Mouse (Mus musculus) erythroblast, embryonic 14.5 days (primary cell): ENCODE measurements around the gene D11Wsu47e. TPM values are rescaled to one million over a fixed set of nuclear protein-coding genes. Genes with fewer than 3 reads are reported as not detected.

Experiments
- H3K27me3 ChIP-seq: 2 replicates; pipeline ENCODE4 v1.6.1; 2012; ENCODE audit warnings: inconsistent platforms; ENCODE audit not compliant: control insufficient read depth
- H3K36me3 ChIP-seq: 2 replicates; pipeline ENCODE4 v1.6.1; 2012; ENCODE audit warnings: mild to moderate bottlenecking, inconsistent platforms; ENCODE audit not compliant: control insufficient read depth
- H3K4me1 ChIP-seq: 2 replicates; pipeline ENCODE4 v1.6.1; 2012; ENCODE audit warnings: inconsistent platforms; ENCODE audit not compliant: control insufficient read depth
- H3K4me3 ChIP-seq: replicated peaks from 2 replicates; pipeline ENCODE3; 2012; ENCODE audit warnings: moderate library complexity, mild to moderate bottlenecking, inconsistent platforms
- H3K9me3 ChIP-seq: 2 replicates; pipeline ENCODE4 v1.6.1; 2012; ENCODE audit warnings: low read length, inconsistent platforms, mixed read lengths; ENCODE audit not compliant: control insufficient read depth
- GATA1 ChIP-seq: IDR thresholded peaks from 2 replicates; pipeline ENCODE4 v1.6.1; 2012; ENCODE audit warnings: low read length, inconsistent platforms, mixed read lengths
- TAL1 ChIP-seq: IDR thresholded peaks from 3 replicates; pipeline ENCODE4 v1.6.1; 2012; ENCODE audit warnings: low read length, inconsistent platforms, mixed read lengths
- polyA plus RNA-seq: library from polyadenylated mRNA; stranded (reverse); fragments of >175 nt; gene quantifications from 2 replicates; pipeline ENCODE4 v1.2.3, GENCODE M21; 2012

Gene D11Wsu47e
- 0.38 and 0.43 TPM in 2 replicates for polyA plus RNA-seq

- no peaks in the 10 kb centered on the region for H3K9me3 ChIP-seq
- peaks cover 48% of the 10 kb centered on the region for H3K36me3 ChIP-seq
- H3K4me3 ChIP-seq: peak within 1 kb of the TSS; percentile 100
- no peaks in the 10 kb centered on the region for H3K27me3 ChIP-seq
- peaks cover 58% of the 10 kb centered on the region for H3K4me1 ChIP-seq
- no peak for TF ChIP-seq GATA1
- TF ChIP-seq TAL1: no peak
Measured at GRCm38 (mm10) chr11:113683957-113684706, at the start of gene D11Wsu47e, which contains the start of gene Fam104a. D11Wsu47e (plus strand) TSS chr11:113684412. Fam104a (minus strand) TSS chr11:113684155.

DNA sequence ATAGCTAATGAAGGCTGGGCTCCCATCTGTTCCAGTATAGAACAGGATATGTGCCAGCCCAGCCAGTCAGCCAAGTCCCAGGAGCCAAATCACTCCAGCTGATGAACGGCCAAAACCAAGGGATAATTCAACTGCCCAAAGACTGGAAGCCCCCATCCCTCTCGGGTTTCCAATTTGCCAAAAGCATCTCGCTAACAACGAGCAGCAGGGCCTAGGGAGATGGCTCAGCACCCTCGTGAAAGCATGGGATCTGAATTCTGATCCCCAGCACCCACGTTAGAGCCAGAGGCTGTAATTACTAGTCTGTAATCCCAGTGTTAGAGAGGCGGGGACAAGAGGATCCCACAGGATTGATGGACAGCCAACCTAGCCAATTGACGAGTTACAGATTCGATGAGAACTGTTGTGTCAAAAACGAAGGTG lies 49.5 kb upstream of the D11Wsu47e start:
- TF ChIP-seq GATA1 (no peak), TAL1 (no peak)

GRCm38 (mm10) chr11:113638680-113639079 lies 45.5 kb upstream of the D11Wsu47e start:
- Histone ChIP-seq H3K4me1 (no peaks in the 10 kb centered on the region), H3K27me3 (no peaks in the 10 kb centered on the region), H3K36me3 (no peaks in the 10 kb centered on the region), H3K4me3 (no peak overlapping the region), H3K9me3 (peaks cover 9% of the 10 kb centered on the region; the same call in 1 of the 2 replicates)
- TF ChIP-seq GATA1 (no peak), TAL1 (no peak)

More for the DNA sequence above, 49.5 kb upstream of the D11Wsu47e start:
- Histone ChIP-seq H3K4me1 (no peaks in the 10 kb centered on the region), H3K9me3 (peaks cover 6% of the 10 kb centered on the region; the same call in 1 of the 2 replicates), H3K36me3 (no peaks in the 10 kb centered on the region), H3K27me3 (no peaks in the 10 kb centered on the region; the same call in 1 of the 2 replicates), H3K4me3 (no peak overlapping the region)

GRCm38 (mm10) chr11:113645181-113645580 lies 39.0 kb upstream of the D11Wsu47e start:
- Histone ChIP-seq H3K4me3 (no peak overlapping the region), H3K9me3 (0 out of 2 replicates have a peak, but pooled peaks cover under 1% of the 10 kb centered on the region), H3K27me3 (peaks cover 3% of the 10 kb centered on the region), H3K4me1 (peaks cover 20% of the 10 kb centered on the region), H3K36me3 (no peaks in the 10 kb centered on the region)
- TF ChIP-seq TAL1: no peak
- TF ChIP-seq GATA1: no peak

- H3K27me3 ChIP-seq: peaks cover 3% of the 10 kb centered on the region
- H3K9me3 ChIP-seq: no peaks in the 10 kb centered on the region
- TF ChIP-seq TAL1 (no peak), GATA1 (no peak)
- H3K4me3 ChIP-seq: peak overlapping the region; percentile 91
- H3K36me3 ChIP-seq: peaks cover 23% of the 10 kb centered on the region
- H3K4me1 ChIP-seq: peaks cover 44% of the 10 kb centered on the region
Measured at GRCm38 (mm10) chr11:113648152-113648551, 36.1 kb upstream of the D11Wsu47e start.

- no peak for TF ChIP-seq TAL1
- TF ChIP-seq GATA1: no peak
- Histone ChIP-seq H3K36me3 (peaks cover 30% of the 10 kb centered on the region), H3K27me3 (peaks cover 3% of the 10 kb centered on the region), H3K4me1 (peaks cover 44% of the 10 kb centered on the region), H3K4me3 (peak within 1 kb of the TSS; percentile 91), H3K9me3 (no peaks in the 10 kb centered on the region)
Measured at GRCm38 (mm10) chr11:113648690-113649352, 35.4 kb upstream of the D11Wsu47e start, which contains the start of gene Cog1. Cog1 (plus strand) TSS chr11:113649169.

- Histone ChIP-seq H3K4me1 (peaks cover 44% of the 10 kb centered on the region), H3K36me3 (peaks cover 37% of the 10 kb centered on the region), H3K4me3 (peak within 1 kb of the TSS; percentile 91), H3K9me3 (no peaks in the 10 kb centered on the region), H3K27me3 (peaks cover 3% of the 10 kb centered on the region)
- no peak for TF ChIP-seq TAL1
- no peak for TF ChIP-seq GATA1
Measured at GRCm38 (mm10) chr11:113649353-113650210, 34.6 kb upstream of the D11Wsu47e start, which contains the start of gene Slc39a11. Slc39a11 (minus strand) TSS chr11:113650079.

GRCm38 (mm10) chr11:113651206-113651906 lies 32.9 kb upstream of the D11Wsu47e start:
- TF ChIP-seq GATA1 (0 out of 2 replicates have a peak, but pooled peaks have one; percentile 35), TAL1 (peak; percentile 77)
- peaks cover 3% of the 10 kb centered on the region; the same call in 1 of the 2 replicates for H3K27me3 ChIP-seq
- peaks cover 44% of the 10 kb centered on the region for H3K4me1 ChIP-seq
- no peaks in the 10 kb centered on the region for H3K9me3 ChIP-seq
- H3K36me3 ChIP-seq: peaks cover 55% of the 10 kb centered on the region
- peak overlapping the region; percentile 91 for H3K4me3 ChIP-seq
